Mouse (Mus musculus) central nervous system, embryonic 18 days (tissue): Measurements from ENCODE around the gene Tmem18. TPM values are rescaled to one million over a fixed set of nuclear protein-coding genes. Genes with fewer than 3 reads are reported as not detected.

ENCODE experiments used
- polyA plus RNA-seq: library from polyadenylated mRNA; depleted of rRNA; stranded (reverse); fragments of >200 nt; gene quantifications from 2 replicates; pipeline ENCODE4 v1.2.3, GENCODE M21; 2012; rRNA removed

Gene Tmem18
- polyA plus RNA-seq: 30.9 and 34.7 TPM in 2 replicates

DNA sequence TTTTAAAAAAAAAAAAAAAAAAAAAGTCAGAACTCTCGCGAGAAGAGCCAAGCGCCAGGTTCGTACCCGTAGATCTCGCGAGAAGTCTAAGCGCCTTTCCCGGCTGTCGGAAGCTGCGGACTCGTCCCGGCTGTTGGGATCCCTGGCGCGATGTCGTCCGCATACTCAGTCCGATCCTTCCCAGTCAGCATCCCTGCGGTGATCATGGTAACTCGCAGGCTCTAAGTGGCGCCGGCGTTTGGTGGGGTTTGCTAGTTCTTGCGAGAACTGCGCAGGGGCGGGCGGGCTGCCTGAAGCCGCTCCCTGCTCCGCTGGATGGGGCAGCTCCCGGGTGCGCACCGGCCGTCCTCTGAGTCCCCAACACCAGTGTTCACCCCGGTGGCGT, at the start of gene Tmem18:
Gene Tmem18 (plus strand): TSS at position 71 of the 385 bp plus-strand sequence.

Other genes with a start within 250 kb of the Tmem18 start
- gene Sntg2, start 211.1 kb upstream of the Tmem18 start, polyA plus RNA-seq: 3.6 and 4.5 TPM in 2 replicates